Mouse (Mus musculus): ENCODE measurements around the gene Tnfrsf1b. TPM values are rescaled to one million over a fixed set of nuclear protein-coding genes. Genes with fewer than 3 reads are reported as not detected.

Tnfrsf1b gene
- polyA plus RNA-seq, 1 experiment: 222 TPM

GRCm38 (mm10) chr4:145242719-145243350 is 3.8 kb downstream of the Tnfrsf1b start:
- H3K4me1 ChIP-seq (ENCODE audit: control insufficient read depth, insufficient read depth, low read length): peaks cover 65% of the 10 kb centered on the region
- peak overlapping the region; percentile 15 for H3K4me3 ChIP-seq (ENCODE audit: insufficient read depth, low read length)
- H3K27ac ChIP-seq (ENCODE audit: insufficient read depth, low read depth, low read length): peak overlapping the region; percentile 84
- TF ChIP-seq POLR2A (IDR thresholded peaks at IDR 0.05; ENCODE audit: borderline replicate concordance, low read depth, low read length) (no peak), CTCF (IDR thresholded peaks at IDR 0.05; ENCODE audit: low read depth, low read length) (no peak)

DNA sequence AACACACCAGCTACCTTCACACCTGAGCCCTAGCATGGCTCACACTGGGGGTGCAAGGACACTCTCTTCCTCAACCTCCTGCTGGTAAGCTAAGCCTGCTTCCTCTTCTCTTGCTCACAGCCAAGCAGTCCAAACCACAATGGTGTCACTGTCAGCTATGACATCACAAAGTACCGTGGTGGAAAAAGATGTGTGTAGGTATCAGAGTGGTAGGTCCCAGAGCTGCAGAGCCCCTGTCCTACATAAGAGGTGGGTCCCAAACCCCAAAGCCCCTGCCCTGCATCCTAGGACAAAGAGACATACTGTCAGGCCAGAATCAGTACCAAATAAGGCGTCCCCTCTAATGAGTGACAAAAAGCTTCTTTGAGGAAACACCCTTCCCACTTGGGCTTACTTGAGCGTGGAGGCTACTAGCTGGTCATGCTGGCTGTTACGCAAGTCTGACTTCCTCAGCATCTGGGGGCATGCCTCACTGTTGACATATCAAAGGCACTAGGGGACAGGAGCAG is 5.9 kb downstream of the Tnfrsf1b start:
- H3K4me3 ChIP-seq (ENCODE audit: insufficient read depth, low read length): peak overlapping the region; percentile 30; the same call in 1 of the 2 replicates
- peak overlapping the region; percentile 93 for H3K27ac ChIP-seq (ENCODE audit: insufficient read depth, low read depth, low read length)
- no peak for TF ChIP-seq POLR2A (IDR thresholded peaks at IDR 0.05; ENCODE audit: borderline replicate concordance, low read depth, low read length)
- TF ChIP-seq CTCF (IDR thresholded peaks at IDR 0.05; ENCODE audit: low read depth, low read length): no peak
- peaks cover 82% of the 10 kb centered on the region for H3K4me1 ChIP-seq (ENCODE audit: control insufficient read depth, insufficient read depth, low read length)

DNA sequence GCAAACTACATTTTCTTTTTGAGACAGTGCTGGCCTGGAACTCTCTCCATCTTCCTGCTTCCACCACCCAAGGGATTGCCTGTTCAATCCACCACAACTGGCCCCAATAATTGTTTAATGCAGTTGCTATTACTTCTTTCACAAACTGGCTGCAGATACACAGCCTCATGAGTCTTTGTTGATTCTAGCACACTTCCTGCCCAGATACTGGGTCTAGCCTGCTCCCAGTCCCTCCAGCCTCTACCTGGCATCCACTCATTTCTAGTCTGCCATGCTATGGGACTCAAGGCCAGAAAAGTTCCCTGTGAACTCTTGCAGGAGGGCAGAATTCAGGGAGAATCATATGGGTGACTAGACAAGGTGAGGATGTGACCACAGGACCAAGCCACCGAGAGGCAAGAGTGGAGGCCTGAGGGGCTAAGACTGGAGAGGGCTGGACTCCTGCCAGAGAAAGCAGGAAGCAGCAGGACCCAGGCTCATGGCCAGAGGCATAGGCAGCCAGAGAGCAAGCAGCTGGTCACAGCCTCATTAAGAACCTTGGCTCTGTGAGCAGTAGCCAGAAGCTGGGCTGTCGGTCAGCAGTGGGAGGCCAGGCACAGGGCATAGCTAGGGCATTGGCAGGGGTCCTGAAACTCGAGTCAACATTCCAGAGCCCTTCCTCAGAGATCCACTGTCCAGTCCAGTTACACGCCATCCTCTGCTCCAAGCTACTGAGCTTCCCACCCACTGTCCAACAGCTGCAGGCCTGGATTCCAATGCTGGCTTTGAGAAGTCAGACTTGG is 7.4 kb downstream of the Tnfrsf1b start:
- peaks cover 88% of the 10 kb centered on the region for H3K4me1 ChIP-seq (ENCODE audit: control insufficient read depth, insufficient read depth, low read length)
- no peak overlapping the region for H3K4me3 ChIP-seq (ENCODE audit: insufficient read depth, low read length)
- peak overlapping the region; percentile 90 for H3K27ac ChIP-seq (ENCODE audit: insufficient read depth, low read depth, low read length)
- TF ChIP-seq CTCF (IDR thresholded peaks at IDR 0.05; ENCODE audit: low read depth, low read length) (no peak), POLR2A (IDR thresholded peaks at IDR 0.05; ENCODE audit: borderline replicate concordance, low read depth, low read length) (no peak)

DNA sequence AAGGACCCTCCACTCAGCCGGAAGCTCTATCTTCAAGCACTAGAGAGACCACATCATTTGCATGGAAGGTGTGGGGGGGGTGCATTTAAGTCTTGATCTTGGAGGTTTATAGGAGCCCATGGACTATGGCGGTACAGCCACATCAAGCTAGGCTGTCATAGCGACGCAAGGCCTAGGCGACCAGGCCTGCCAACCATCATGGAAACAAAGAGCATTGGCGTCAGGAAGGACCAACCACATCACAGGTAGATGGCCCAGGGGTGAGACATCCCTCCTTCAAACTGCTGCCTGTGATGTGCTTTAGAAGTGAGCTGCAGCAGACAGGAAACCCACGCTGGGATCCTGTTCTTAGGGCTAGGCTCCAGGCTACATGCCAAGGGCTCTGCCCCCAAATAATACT is 10.6 kb downstream of the Tnfrsf1b start:
- Histone ChIP-seq H3K4me1 (ENCODE audit: control insufficient read depth, insufficient read depth, low read length) (peaks cover 78% of the 10 kb centered on the region), H3K4me3 (ENCODE audit: insufficient read depth, low read length) (no peak overlapping the region), H3K27ac (ENCODE audit: insufficient read depth, low read depth, low read length) (peak overlapping the region; percentile 8; the same call in 1 of the 2 replicates)
- TF ChIP-seq CTCF (IDR thresholded peaks at IDR 0.05; ENCODE audit: low read depth, low read length) (no peak), POLR2A (IDR thresholded peaks at IDR 0.05; ENCODE audit: borderline replicate concordance, low read depth, low read length) (no peak)

DNA sequence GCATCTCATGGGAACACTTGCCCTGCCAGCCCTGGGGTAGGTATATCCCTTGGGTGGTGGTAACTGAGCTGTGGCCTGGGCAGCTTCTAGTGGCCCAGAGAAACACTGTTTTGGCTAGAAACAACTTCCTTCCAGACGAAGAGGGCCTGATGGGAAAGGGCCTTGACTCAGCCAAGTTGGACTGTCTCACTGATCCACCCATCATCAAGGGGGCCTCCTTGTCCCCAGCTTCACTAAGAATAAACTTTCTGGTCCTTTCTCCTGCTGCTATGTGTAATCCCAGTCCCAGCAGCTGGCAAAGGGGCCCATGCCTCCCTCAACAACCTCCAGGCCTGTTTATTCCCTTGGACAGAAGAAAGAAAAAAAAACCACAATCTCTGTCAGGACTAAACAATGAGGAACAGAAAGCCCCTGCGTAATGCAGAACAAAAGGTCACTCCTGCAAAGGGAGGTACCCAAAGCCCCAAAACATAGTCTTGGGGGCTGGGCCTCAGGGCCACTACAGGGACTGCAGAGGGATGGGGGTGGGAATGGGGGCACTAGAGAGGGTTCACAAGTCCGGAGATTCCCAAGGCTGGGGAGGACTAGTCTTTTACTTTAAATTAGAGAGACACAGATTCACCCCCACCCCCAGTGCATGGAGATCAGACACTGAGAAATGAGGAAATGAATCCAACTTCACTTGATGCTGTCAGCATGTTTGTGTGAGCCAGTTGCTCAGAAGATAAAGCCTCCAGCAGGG is 13.0 kb downstream of the Tnfrsf1b start:
- peaks cover 79% of the 10 kb centered on the region for H3K4me1 ChIP-seq (ENCODE audit: control insufficient read depth, insufficient read depth, low read length)

GRCm38 (mm10) chr4:145231732-145232131 is 14.9 kb downstream of the Tnfrsf1b start:
- TF ChIP-seq POLR2A (IDR thresholded peaks at IDR 0.05; ENCODE audit: borderline replicate concordance, low read depth, low read length) (no peak), CTCF (IDR thresholded peaks at IDR 0.05; ENCODE audit: low read depth, low read length) (no peak)
- no peak overlapping the region for H3K4me3 ChIP-seq (ENCODE audit: insufficient read depth, low read length)
- peaks cover 70% of the 10 kb centered on the region for H3K4me1 ChIP-seq (ENCODE audit: control insufficient read depth, insufficient read depth, low read length)
- H3K27ac ChIP-seq (ENCODE audit: insufficient read depth, low read depth, low read length): peak overlapping the region; percentile 69

More for the DNA sequence above, 13.0 kb downstream of the Tnfrsf1b start:
- Histone ChIP-seq H3K27ac (ENCODE audit: insufficient read depth, low read depth, low read length) (peak overlapping the region; percentile 100), H3K4me3 (ENCODE audit: insufficient read depth, low read length) (peak overlapping the region; percentile 34)
- TF ChIP-seq POLR2A (IDR thresholded peaks at IDR 0.05; ENCODE audit: borderline replicate concordance, low read depth, low read length) (no peak), CTCF (IDR thresholded peaks at IDR 0.05; ENCODE audit: low read depth, low read length) (no peak)

- peak overlapping the region; percentile 62 for H3K27ac ChIP-seq (ENCODE audit: insufficient read depth, low read depth, low read length)
Observed at GRCm38 (mm10) chr4:145230647-145231046, 16.0 kb downstream of the Tnfrsf1b start.

GRCm38 (mm10) chr4:145229524-145230163 is 17.0 kb downstream of the Tnfrsf1b start:
- TF ChIP-seq POLR2A (IDR thresholded peaks at IDR 0.05; ENCODE audit: borderline replicate concordance, low read depth, low read length) (no peak), CTCF (IDR thresholded peaks at IDR 0.05; ENCODE audit: low read depth, low read length) (no peak)
- H3K27ac ChIP-seq (ENCODE audit: insufficient read depth, low read depth, low read length): peak overlapping the region; percentile 79
- H3K4me3 ChIP-seq (ENCODE audit: insufficient read depth, low read length): no peak overlapping the region
- peaks cover 52% of the 10 kb centered on the region for H3K4me1 ChIP-seq (ENCODE audit: control insufficient read depth, insufficient read depth, low read length)

More at GRCm38 (mm10) chr4:145230647-145231046, 16.0 kb downstream of the Tnfrsf1b start:
- peaks cover 59% of the 10 kb centered on the region for H3K4me1 ChIP-seq (ENCODE audit: control insufficient read depth, insufficient read depth, low read length)
- TF ChIP-seq POLR2A (IDR thresholded peaks at IDR 0.05; ENCODE audit: borderline replicate concordance, low read depth, low read length) (no peak), CTCF (IDR thresholded peaks at IDR 0.05; ENCODE audit: low read depth, low read length) (no peak)
- no peak overlapping the region for H3K4me3 ChIP-seq (ENCODE audit: insufficient read depth, low read length)

DNA sequence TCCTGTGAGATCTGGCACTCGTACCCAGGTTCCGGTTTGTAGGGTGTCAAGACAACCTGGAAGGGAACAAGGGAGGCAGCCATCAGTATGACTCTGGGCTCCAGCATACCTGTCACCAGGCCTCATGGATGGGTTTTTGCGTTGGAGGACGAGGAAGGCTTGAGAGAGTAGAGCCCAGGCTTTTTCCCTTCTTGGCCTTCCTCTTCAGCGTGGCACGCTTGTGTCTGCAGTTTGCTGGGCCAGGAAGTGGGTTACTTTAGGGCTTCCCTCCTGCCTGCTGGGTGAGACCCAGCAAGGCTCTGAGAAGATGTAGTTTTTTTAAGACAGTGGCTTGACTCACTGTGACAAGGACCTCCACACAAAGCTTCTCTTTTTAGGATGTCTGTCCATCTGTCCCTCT is 17.6 kb downstream of the Tnfrsf1b start:
- TF ChIP-seq CTCF (IDR thresholded peaks at IDR 0.05; ENCODE audit: low read depth, low read length) (no peak), POLR2A (IDR thresholded peaks at IDR 0.05; ENCODE audit: borderline replicate concordance, low read depth, low read length) (no peak)
- Histone ChIP-seq H3K4me3 (ENCODE audit: insufficient read depth, low read length) (no peak overlapping the region), H3K4me1 (ENCODE audit: control insufficient read depth, insufficient read depth, low read length) (peaks cover 54% of the 10 kb centered on the region), H3K27ac (ENCODE audit: insufficient read depth, low read depth, low read length) (peak overlapping the region; percentile 79)

Measured in bone marrow macrophage, adult 2 months (primary cell).